Mouse (Mus musculus): ENCODE data around the gene Fcer2a.

Fcer2a gene

DNA sequence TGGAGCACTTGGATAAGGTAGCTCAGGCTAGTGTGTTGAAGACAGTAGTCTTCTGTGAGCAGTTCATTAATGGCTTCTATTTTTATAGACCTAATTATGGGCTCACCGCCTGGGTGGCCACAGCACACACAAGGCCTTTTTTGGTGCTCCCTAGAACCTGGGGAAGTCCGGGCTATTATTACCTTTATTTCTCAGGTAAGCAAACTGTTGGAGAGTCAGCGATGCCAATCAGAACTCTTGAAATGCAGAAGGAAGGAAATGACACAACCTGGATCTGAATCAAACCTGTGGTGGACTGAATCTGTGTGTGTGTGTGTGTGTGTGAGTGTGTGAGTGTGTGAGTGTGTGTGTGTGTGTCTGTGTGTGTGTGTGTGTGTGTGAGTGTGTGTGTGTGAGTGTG is at the start of gene Fcer2a:
Gene Fcer2a (minus strand): TSS at position 55 of the 400 bp plus-strand sequence.
- no peak for DNase-seq

DNA sequence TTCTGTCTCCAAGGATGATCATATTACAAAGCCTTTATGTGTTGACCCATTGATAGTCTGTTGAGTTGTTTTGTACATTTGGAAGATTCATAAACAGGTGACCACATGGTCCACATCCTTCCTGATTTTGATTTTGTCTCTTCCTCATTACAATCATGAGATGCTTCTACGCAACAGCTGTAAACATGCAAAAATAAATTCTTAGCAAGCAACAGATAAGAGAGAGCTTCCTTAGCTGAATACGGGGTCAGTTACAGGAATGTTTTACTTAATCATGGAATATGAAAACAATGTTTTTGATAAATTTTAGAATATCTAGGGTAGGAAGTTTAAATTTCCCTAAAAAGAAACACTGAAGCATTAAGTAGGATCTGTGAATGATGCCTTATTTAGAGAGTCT is 43.0 kb upstream of the Fcer2a start:
- DNase-seq: no peak

DNA sequence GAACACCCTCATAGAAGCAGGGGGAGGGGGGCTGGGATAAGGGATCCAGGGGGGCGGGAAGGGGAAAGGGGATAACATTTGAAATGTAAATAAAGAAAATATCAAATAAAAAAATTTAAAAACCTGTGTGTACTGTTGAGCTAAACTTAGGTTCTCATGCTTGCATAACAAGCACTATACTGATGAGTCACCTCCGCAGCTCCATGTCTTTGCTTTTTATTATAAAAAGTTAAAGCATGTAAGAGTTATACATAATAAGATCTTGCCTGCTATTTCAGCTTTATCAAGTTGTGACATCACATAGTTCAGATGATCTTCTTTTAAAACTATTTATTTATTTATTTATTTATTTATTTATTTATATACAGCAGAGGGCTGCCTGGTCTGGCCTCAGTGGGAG is 41.6 kb upstream of the Fcer2a start:
- no peak for DNase-seq

DNA sequence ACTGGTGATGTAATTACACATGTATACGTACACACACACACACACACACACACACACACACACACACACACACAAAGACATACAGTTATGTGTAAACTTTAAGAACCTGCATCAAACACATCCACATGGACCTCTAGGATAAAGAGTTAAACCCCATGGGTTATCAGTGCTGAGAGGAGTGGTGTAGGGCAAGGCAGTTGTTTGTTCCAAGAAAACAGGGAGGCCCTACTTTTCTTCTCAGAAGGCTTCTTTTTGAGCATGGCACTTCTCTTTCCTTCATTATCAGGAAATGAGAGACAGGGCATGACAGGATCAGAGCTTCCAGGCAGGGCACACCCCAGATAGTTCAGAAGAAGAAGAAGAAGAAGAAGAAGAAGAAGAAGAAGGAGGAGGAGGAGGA is 40.1 kb upstream of the Fcer2a start:
- no peak for DNase-seq

DNA sequence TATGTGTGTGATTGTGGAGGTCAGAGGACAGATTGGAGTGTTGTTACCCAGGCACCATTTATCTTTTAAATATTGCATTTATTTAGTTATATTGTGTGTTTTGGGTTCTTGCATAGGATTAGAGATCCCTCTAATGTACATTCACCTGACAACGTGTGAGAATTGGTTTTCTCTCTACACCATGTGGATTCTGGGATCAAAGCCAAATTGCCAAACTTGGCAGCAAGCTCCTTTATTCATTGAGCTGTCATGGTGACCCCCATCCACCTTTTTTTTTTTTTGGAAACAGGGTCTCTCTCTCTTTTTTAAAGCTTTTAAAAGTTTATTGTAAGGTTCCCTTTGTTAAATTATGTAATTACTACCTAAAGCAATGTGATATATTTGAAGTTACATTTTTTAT is 27.1 kb upstream of the Fcer2a start:
- DNase-seq: no peak

DNA sequence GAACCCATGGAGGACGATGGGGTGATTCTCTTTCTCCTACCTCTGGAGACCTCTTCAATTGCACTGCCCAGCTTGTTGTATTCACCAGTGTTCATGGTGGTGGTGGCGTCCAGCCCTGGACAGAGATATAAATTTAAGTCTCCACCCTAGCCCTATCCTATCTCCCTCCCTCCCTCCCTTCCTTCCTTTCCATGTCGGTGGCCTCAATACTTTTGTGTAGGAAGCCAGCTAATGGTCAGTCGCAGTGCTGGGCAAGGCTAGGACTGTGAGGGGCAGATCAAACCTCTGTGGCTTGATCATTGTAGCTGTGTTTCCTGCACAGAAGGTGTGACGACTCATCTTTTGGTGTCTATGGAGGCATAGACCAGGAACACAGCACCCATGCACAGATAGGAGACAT is 26.6 kb upstream of the Fcer2a start, which contains the start of gene Clec4g:
Gene Clec4g (minus strand): TSS at position 101 of the 400 bp plus-strand sequence.
- no peak for DNase-seq

DNA sequence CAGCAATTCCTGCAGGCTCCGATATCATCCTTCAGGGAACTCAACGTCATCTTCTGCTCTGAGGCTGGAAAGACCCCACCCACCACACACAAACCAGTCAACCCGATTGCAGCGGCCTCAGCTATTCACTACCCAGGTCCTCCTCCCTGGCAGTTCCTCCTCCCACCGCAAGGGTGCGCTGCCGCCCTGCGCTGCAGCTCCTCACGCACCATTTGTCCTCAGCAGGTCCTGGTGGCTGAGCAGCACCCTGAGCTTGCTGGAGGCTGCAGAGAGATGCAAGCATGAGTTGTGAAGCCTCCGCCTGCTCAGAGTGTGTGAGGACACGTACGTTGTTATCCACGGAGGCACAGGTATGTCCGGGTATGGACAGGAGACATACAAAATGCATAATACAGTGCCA is 24.6 kb upstream of the Fcer2a start:
- peak; percentile 83 for DNase-seq

DNA sequence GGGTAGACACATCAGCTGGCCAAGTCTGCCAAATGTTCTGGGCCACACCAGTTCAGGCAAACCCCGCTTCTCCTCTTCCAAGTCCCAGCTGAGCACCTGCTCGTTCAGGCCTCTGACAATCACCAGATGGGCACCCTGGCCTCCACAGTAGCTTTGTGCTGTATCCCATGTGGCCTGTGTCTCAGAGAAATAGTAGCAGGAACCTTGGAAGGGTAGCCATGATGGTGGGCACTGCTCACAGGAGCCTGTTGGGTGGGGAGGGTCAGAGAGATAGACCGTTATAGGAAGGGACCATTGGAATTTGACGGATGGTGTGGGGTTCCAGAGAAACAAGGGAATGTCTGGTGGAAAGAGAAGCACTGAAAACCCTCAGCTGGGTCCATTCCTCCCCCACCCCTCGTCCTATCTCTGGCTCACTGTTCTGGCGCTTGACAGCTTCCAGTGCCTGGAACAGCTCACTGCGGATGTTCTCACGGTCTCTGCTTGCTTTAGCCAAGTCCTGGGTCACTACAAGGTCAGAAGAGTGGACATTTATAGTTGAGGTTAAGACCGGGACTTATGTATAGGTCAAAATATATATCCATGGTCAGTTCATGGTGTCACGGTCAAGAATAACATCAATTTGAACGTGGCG is 23.5 kb upstream of the Fcer2a start:
- DNase-seq: no peak

DNA sequence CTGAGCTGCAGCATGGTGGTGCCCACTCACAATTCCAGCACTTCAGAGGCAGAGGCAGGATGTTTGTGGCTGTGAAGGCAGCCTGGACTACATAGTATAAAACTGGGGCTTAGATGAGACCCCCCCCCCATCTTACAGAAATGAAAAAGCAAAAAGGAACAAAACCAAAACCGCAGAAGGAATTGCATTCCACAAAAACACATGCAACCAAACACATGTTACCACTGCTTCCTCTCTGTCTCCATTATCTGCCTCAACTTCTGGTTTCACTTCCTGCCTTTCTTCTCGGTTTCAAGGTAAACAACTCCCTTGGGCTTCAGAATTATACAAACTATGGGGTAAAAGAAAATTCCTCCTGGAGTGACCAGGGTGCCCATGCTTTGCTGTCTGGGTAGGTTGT is 17.7 kb upstream of the Fcer2a start:
- peak; percentile 13 for DNase-seq

DNA sequence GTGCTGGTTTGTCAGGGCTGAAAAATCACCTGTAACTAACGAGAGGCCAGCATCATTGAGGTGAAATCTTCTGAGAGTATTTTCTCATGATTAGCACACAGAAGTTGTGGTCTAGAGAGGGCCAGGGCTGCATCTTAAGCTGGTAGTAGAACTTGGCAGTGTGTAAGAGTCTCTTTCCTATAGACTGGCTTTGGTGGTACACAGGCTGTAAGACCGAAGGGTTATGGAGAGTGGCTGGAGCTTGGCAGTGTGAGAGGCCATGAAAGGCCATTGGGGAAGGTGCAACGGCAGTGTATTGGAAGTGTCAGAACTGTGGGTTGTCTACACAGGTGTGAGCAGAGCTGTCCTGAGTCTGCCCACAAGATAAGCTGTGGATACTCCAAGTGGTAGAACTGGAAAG is 16.3 kb upstream of the Fcer2a start:
- no peak for DNase-seq

DNA sequence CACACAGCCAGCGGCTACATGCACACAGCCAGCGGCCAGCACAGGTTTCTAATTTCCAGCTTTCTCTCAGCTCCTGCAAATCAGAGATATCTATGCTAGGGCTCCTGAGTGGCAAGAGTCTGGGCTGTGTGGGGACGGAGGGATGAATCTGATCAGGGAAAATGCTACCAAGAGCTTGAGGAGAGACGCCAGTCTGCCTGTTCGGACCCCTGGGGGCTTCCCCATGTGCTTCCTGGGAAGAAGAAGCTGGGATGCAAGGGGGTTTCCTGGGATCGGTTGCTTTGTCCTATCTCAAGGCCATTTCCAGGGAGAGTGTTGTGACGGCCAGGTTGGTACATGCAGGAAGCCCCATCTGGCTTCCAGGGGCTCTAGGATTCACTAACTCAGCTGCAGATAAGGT is 13.6 kb upstream of the Fcer2a start:
- DNase-seq: no peak

DNA sequence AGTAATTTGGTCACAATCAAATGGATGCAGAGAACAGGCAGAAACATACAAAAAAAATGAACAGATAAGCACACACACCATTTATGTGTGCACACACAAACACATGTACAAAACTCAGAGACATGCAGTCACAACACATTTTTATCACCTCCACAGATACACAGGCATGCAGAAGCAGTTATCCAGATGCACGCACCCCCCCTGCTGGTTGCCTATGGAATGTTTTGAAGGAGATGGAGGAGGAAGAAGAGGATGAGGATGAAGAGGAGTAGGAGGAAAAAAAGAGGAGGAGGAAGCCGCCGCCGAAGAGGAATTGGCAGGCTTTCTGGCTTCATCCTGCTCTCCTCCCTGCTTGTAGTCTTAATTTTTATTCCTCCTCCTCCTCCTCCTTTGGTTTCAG is 11.7 kb upstream of the Fcer2a start:
- DNase-seq: peak; percentile 32

DNA sequence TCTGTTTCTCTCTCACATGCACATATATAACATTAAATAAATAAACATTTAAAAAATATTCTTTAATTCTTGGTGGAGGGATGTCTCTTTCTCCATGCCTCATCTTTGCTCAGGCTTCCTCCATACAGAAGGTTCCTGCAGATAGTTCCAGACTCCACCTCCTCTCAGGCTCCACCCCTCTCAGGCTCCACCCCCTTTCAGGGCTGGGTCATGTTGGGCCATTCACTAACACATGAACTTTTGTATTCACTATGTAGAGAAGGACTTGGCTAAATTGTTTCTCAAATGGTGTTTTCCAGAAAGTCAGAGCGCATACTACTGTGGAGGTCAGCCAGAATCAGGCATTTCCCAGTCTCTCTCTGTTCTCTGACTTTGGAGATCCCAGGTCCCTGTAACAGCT is 7.5 kb upstream of the Fcer2a start:
- DNase-seq: no peak

DNA sequence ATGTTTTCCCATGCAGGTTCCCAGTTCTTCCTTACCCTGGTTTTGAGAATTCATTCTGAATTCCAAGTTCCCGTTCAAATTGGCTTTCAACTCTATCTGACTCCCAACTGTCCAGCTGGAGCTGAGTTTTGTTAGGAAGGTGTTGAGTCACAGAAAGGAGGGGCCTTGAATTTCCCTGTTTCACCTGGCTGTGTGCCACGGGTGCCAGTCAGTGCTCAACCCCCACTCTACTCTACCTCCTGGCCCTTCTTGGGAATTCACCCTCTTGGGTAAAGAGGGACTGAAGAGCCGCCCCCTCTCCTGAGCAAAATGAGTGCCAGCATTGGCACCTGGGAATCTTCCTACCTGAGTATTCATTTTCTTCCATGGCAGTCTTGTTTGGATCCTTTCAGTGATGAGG is 3.2 kb downstream of the Fcer2a start:
- DNase-seq: no peak

DNA sequence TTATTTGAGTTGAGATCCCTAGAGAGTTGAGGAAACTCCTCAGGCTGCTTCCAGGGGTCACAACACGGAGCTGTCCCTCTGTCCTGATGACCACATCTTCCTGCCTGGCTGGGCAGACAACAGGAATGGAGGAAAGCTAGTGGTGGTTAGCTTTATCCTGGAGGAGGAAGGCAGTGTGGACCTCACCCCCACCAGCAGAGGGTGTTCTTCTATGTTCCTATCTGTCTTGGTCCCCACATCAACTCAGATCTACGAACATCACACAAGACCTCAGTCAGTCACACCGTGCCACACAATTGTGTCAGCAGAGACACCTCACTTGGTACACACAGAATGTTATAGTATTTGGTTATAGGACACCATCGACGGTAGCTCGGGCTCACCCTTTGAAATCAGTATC is 6.4 kb downstream of the Fcer2a start:
- DNase-seq: no peak

DNA sequence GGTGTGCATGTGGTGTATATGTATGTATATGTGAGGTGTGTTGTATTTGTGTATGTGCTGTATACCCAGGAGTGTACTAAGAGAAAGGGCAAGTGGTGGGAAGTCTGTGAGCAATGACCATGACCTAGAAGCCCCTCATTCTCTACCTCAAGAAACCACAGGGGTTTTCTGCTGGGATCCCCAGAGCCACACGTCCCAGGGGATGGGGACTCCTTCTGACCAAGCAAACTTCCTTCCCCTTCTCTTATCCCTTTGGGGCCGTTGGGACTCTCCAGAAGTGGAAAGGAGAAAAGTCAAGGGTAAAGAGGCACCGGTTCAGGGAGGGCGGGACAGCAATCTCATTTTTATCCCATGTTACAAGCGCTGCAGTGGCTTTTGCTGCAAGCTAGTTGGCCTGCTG is 8.6 kb downstream of the Fcer2a start:
- no peak for DNase-seq

DNA sequence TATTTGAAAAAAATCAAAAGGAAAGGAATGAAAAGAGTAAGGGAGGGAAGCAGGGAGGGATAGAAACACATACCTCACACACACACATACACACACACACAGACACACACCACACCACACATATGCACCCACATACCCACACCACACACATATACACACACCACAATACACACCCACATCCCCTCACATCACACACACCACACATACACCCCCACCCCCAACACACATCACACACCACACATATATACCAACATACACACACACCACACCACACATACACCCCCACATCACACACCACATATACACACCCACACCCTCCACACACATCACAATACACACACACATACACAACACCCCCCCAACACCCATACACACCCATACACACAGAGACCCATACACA is 9.4 kb downstream of the Fcer2a start:
- DNase-seq: no peak

DNA sequence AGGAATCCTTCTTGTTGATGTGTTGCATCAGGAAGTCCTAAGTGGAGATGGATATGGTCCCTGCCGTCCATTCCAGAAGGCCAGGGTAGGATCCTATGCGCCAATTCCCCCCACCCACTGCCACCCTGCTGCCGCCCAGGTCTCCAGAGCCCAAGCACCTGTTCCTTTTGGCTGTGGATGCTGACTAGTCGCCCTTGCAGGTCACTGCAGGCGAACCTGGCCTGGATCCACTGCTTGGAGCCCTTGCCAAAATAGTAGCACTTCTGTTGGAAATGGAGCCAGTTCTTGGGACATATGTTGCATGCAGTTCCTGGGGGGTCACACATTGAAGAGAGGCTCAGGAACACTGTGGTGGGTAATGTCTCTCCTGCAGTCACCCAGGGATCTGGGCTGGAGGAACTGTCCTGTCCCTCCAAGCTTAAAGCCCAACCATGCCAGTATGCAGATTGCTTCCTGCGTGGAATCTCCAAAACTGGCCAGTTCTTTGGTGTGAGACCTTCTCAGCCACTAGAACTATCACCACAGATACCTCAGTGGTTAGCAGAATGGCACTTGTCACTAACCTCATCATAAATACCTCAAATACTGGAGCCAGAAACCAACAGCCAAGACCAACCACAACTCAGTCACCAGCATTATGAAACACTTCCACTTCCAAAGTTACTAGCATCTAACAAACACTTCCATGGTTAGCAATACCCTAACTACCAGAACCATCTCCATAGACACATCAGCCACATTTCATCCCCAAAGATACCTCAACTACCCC is 10.4 kb downstream of the Fcer2a start:
- DNase-seq: no peak

DNA sequence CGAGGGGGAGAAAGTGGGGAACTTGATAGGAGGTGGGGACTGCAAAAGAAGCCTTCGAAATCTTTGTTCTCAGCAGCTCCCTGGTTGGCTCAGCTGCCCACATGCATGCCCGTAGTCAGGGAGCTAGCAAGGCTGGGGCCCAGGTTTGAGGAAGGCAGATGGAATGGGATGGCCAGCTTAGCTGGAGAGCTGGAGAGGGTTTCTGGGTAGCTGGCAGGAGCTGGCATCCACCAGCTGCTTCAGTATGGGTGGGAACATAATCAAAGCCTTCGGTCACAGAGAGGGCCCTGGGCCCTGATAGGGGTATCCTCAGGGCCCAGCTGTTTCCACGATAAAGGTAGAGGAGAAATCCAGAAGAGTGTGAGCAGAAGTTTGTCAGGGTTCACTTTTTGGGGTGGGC is 11.5 kb downstream of the Fcer2a start:
- no peak for DNase-seq

DNA sequence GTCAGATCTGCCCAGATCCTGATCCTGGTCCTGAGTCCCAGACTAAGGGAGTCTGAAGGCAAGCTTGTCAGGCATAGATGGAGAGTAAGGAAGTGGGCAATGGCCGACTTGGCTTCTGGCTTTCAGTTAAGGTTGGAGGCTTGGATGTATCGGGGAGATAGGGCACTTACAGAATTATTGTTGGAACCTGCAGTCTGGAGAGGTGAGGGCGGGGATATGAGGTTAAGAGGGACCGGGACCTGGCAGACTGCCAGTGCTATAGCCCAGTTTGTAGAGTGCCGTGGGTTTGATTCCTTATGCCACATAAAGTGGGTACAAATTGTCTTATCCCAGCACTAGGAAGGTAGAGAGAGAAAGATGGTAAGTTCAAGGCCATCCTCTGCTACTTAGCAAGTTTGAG is 14.3 kb downstream of the Fcer2a start:
- DNase-seq: no peak

DNA sequence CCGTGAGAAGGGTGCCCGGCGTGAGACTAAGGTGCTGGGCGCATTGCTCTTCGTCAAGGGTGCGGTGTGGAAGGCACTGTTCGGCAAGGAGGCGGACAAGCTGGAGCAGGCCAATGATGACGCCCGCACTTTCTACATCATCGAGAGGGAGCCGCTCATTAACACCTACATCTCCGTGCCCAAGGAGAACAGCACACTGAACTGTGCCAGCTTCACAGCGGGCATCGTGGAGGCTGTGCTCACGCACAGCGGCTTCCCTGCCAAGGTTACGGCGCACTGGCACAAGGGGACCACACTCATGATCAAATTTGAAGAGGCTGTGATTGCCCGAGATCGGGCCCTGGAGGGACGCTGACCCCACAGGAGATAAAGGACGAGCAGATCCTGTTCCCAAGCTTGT is 14.7 kb downstream of the Fcer2a start:
- DNase-seq: no peak

DNA sequence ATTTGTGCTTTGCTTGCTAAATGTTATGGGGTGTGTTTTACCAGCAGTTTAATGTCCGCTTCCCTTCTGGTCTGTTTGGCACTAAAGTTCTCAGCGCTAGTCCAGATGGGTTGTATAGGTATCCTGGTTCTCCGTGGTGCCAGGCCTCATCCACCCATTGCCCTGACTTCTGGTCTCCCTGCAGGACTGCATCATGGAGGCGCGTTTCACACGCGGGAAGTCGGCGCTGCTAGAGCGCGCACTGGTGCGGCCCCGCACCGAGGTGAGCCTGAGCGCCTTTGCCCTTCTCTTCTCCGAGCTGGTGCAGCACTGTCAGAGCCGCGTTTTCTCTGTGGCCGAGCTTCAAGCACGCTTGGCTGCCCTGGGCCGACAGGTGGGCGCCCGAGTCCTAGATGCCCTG is 15.1 kb downstream of the Fcer2a start:
- no peak for DNase-seq

DNA sequence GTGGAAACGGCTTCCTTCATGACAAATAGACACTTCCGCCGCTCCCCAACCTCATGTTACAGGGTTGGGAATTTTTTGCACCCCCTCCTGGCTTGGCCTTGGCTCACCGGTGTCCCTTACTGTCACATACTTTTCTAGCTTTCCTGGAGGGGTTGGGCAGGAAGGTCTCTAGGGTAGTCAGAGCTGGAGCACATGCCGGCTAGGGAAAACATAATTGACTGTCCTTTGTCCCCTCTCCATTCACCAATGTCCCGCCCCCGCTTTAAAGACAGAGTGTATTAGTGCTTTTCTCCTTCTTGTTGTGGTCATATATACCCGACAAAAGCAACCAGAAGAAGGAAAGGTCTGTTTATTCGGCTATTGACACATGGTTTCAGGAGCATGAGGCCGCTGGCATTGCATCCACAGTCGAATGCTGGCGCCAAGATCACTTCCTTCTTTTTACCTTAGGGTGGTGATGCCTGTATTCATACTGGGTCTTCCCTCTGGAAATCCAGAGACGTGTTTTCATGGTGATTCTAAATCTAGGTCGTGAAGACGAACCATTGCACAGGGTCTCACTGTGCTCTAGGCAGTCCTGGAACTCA is 16.9 kb downstream of the Fcer2a start:
- DNase-seq: no peak

Measured in thymus, postnatal 14 days (tissue).